ENCODE assay signal across 9 mouse cellular contexts in the genomic region with DNA sequence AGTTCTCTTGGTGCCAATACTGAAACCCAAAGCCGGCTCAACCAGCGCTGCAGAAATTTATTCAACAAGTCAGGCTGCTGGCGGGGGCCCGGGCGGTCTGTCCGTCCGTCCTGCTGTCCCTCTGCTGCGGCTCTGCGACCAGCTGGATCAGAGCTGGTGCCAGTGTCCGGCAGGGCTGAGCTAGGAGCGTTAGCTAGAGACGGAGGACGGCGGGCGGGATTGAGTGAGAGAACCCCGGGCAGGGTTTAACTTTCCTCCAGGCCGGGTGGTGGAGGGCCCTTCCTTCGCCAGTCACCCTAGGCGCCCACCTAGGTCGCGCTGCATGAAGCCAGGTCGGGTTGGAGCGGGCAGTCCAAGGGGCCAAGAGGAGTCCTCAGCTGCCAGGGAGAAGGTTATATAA. TPM values are rescaled to one million over a fixed set of nuclear protein-coding genes. Genes with fewer than 3 reads are reported as not detected.
DNase-seq lines count a peak whose midpoint lies in the region; ATAC-seq and TF ChIP-seq lines count a peak whose summit lies in the region.
"Had no signal": no experiment of that assay in that cellular context is flagged by ENCODE, and none has a peak within 500 bp of the region (broad histone marks: within the 10 kb centered on the region; RNA-seq: fewer than 3 reads in every experiment).

No protein-coding gene starts in this region.

- H3K36me3 ChIP-seq in intestine, embryonic 15.5 days: no peaks in the 10 kb centered on the region

- no peak for ATAC-seq in intestine, embryonic 15.5 days

- no peak overlapping the region for H3K27ac ChIP-seq in intestine, embryonic 15.5 days
- peak overlapping the region; percentile 89 for H3K27ac ChIP-seq in olfactory bulb, adult 2 months (ENCODE audit: insufficient read depth, low read depth, low read length)

- TF ChIP-seq POLR2A in olfactory bulb, adult 2 months (IDR thresholded peaks at IDR 0.05; ENCODE audit: insufficient read depth, low read depth, low read length): no peak

- 8% methylated on average over 23 of the region's 23 CpGs for WGBS in intestine, embryonic 15.5 days
- WGBS in olfactory bulb, adult 2 months: 3% methylated on average over 23 of the region's 23 CpGs

- peak overlapping the region; percentile 89 for H3K4me2 ChIP-seq in intestine, embryonic 15.5 days (replicated peaks)

- DNase-seq in embryo, embryonic 11 days: peak; percentile 26
- no peak for DNase-seq in embryo, embryonic 9.5 days (ENCODE audit: extremely low spot score)
- peak; percentile 32 for DNase-seq in right cerebral cortex, adult 18-20 months
- no peak for DNase-seq in right cerebral cortex, postnatal 36 days (ENCODE audit: low spot score in 2 of 2)
- no peak for DNase-seq in urinary bladder, postnatal 25 days (ENCODE audit: low spot score)
- DNase-seq in yolk sac, embryonic 10.5 days (ENCODE audit: low spot score): no peak

- H3K4me1 ChIP-seq in intestine, embryonic 15.5 days (replicated peaks): peaks cover 12% of the 10 kb centered on the region
- H3K4me1 ChIP-seq in olfactory bulb, adult 2 months (ENCODE audit: control insufficient read depth, insufficient read depth, low read length): peaks cover 62% of the 10 kb centered on the region

- no peak overlapping the region for H3K9ac ChIP-seq in intestine, embryonic 15.5 days

- peaks cover 73% of the 10 kb centered on the region for H3K27me3 ChIP-seq in intestine, embryonic 15.5 days (replicated peaks)

- no peaks in the 10 kb centered on the region for H3K9me3 ChIP-seq in intestine, embryonic 15.5 days

- H3K4me3 ChIP-seq in intestine, embryonic 15.5 days (replicated peaks): peak overlapping the region; percentile 43
- H3K4me3 ChIP-seq in olfactory bulb, adult 2 months (ENCODE audit: insufficient read depth, low read depth, low read length): peak overlapping the region; percentile 86
- H3K4me3 ChIP-seq: myocyte had no signal

- no peak for TF ChIP-seq CTCF in olfactory bulb, adult 2 months (IDR thresholded peaks at IDR 0.05; ENCODE audit: insufficient read depth, low read depth, low read length)

RNA-seq across cellular contexts. Expression of a gene that starts 1.0 kb away (rescaled TPM):
- polyA plus RNA-seq in intestine, embryonic 15.5 days (2015; fragmentation: Nextera tagmentation; extraction: Ambion mirVana): not detected in 2 replicates
- not detected in 2 replicates for polyA plus RNA-seq in olfactory bulb, adult 2 months (2012; ENCODE audit: insufficient read depth, insufficient read length, low replicate concordance, missing spikeins)

RNA-seq across cellular contexts. Expression of a gene that starts 23.9 kb away (rescaled TPM):
- polyA plus RNA-seq in intestine, embryonic 15.5 days (2015; fragmentation: Nextera tagmentation; extraction: Ambion mirVana): 55.4 and 56.0 TPM in 2 replicates
- polyA plus RNA-seq in olfactory bulb, adult 2 months (2012; ENCODE audit: insufficient read depth, insufficient read length, low replicate concordance, missing spikeins): not detected in 2 replicates

RNA-seq across cellular contexts. Expression of a gene that starts 33.1 kb away (rescaled TPM):
- polyA plus RNA-seq in intestine, embryonic 15.5 days (2015; fragmentation: Nextera tagmentation; extraction: Ambion mirVana): 138 and 143 TPM in 2 replicates
- not detected in 2 replicates for polyA plus RNA-seq in olfactory bulb, adult 2 months (2012; ENCODE audit: insufficient read depth, insufficient read length, low replicate concordance, missing spikeins)

RNA-seq across cellular contexts. Expression of a gene that starts 52.4 kb away (rescaled TPM):
- not detected in 2 replicates for polyA plus RNA-seq in intestine, embryonic 15.5 days (2015; fragmentation: Nextera tagmentation; extraction: Ambion mirVana)
- polyA plus RNA-seq in olfactory bulb, adult 2 months (2012; ENCODE audit: insufficient read depth, insufficient read length, low replicate concordance, missing spikeins): not detected in 2 replicates
- polyA plus RNA-seq: myocyte had no signal

RNA-seq across cellular contexts. Expression of a gene that starts 54.2 kb away (rescaled TPM):
- 29.7 and 33.1 TPM in 2 replicates for polyA plus RNA-seq in intestine, embryonic 15.5 days (2015; fragmentation: Nextera tagmentation; extraction: Ambion mirVana)
- polyA plus RNA-seq in olfactory bulb, adult 2 months (2012; ENCODE audit: insufficient read depth, insufficient read length, low replicate concordance, missing spikeins): not detected in 2 replicates

Comparison
In these comparisons a context has a peak if more than half of its experiments do, and no peak if none do; other contexts are left out.
1. DNase-seq: peak in embryo, embryonic 11 days (single experiment) and right cerebral cortex, adult 18-20 months (single experiment); none in embryo, embryonic 9.5 days (single experiment), right cerebral cortex, postnatal 36 days (0 of 2), urinary bladder, postnatal 25 days (single experiment) and yolk sac, embryonic 10.5 days (single experiment).
2. RNA of a gene that starts 1.0 kb away (polyA plus RNA-seq): not detected in olfactory bulb, adult 2 months; not detected in intestine, embryonic 15.5 days; every median in the first group is over 10 times any median in the second.